Mouse (Mus musculus) activated CD4-positive, CD25-positive, alpha-beta regulatory T cell, adult 4 months (primary cell): Measurements from ENCODE around the gene Ush2a. TPM values are rescaled to one million over a fixed set of nuclear protein-coding genes. Genes with fewer than 3 reads are reported as not detected.

Experiments
- ATAC-seq: one replicate; pipeline ENCODE4 v1.8.0; 2017
- polyA plus RNA-seq, 2 experiments: library from polyadenylated mRNA; unstranded; fragments of 100-300 nt; shearing (Covaris generic); gene quantifications; one replicate each; pipeline ENCODE4 v1.2.1; 2017

Gene Ush2a
- polyA plus RNA-seq, 2 experiments from 2014 or later: 0.08 TPM; not detected in 1

DNA sequence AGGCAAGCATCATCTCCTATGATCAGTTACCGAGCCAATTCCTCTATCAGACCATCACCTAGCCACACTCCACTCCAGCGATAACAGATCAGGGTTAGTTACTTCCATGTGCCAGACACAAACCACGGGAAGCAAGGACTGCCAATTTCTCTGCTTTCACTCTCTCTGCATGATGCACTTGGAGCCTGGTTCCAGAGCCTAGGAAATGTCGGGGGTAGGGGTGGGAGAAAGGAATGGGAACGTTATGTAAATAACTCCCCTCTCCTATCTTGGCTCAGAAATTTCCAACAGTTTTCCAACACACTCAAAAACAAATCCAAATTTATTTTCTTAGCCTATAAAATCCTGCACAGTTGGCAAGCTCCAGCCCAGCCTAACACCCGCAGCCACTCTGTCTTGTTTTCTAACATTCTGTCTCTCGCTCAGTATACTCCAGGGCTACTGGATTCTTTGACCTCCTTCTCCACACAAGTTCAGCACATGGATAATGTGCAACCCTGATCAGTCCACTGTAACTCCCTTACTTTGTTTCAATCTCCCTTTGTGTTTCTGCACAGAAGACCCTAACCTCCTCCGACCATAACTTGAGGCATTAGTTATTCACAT, 515.8 kb downstream of the Ush2a start:
- no peak for ATAC-seq

DNA sequence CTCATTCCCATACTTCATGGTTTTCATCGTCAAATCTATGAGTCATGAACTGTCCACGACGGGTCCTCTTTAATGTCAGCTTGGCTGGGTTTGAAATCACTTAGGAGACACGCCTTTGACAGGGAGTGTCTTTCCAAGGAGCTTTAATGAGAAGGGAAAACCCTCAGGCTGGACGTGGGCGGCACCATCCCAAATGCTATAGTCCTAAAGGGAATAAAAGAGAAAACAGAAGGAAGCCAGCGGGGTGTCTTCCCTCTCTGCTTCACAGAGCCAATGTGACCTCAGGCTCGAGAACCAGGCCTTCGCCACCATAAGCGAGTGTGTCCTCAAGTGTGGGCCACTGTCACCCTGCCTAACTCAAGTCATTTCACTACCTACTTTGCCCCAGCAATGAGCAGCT, 523.2 kb downstream of the Ush2a start:
- ATAC-seq: no peak

DNA sequence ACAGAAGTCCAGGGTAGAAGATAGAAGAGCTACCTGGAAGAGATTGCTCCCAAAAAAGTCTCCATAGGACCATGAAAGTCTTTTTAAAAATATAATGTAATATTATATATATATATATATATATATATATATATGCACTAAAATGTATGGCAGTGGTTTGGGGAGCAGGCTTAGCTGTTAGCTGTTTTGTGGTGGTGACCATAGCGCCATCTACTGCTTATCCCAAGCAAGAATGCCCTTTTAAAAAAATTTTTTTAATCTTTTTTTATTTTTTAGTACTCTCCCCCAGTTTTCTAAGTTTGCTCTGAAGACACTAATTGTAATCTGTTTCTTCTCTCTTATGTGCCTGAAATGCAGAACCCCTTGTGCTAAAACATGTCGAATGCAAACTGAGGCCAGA, 543.2 kb downstream of the Ush2a start:
- ATAC-seq: no peak

DNA sequence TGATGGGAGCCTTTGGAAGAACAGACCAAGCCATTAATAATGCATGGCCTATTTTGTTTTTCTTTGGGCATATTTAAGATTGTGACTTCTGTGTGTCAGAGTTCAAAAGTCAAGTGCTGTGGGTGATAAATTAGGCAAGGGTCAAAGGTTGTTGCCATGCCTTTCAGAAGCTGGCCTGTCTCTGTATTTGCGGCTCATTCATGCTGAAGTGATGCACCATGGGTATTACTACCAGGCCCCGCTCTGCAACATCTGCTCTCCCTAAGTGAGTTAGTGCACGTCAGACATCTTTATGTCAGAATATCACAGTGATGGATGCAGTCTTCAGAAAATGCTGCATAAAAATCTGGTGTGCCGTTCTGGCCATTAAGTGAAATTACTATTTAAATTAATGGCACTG, 544.0 kb downstream of the Ush2a start:
- no peak for ATAC-seq

DNA sequence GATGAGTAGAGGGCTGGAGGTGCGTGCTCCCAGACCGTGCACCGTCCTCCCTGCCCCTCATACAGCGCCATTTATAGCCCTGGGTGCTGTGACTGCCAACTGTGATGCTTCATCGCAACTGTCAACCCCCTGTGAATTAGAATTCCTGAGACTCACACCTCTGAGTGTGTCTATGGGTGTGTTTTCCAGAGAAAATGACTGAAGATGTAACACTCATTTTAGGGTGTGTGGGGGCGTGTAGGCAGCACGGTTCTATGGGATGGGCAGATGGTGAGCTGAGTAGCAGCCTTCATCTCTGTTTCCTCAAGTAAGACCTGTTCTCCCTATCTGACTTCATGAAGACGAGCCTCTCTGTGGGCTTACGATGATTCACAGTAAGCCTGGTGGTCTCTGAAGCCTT, 548.8 kb downstream of the Ush2a start:
- ATAC-seq: no peak

DNA sequence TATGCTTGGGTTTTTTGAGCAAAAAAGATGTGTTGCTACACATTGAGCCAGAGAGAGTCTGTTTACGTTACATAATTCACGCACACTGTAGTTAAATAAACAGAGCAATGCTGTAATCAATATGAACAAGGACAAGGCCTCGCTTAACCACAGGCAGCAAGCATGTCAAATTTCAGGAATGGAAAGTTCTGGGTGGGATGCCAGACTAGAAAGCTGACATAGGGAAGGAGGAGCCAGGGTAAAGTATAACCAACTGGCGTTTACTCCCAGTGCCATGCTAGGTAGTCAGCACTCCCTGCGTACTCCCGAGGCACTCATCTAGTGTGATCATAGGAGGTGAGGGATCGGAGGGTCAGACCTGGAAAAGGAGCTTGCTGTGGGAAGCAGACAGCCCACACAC, 553.2 kb downstream of the Ush2a start:
- no peak for ATAC-seq

DNA sequence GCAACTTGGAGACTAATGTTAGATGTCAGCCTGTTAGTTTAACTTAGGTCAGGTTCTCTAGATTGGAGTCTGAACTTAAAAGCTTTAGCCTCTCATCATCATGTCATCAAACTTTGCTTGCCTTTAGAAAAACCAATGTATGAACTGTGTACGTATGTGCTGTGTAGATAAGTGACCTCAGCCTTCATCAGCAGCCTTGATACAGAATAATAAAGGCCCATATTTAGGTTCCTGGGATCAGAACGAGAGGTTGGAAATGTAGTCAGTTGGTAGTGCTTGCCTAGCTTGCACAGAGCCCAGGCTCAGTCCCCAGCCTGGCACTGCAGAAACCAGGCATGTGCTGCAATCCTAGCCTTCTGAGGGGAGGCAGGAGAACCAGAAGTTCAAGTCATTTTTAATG, 562.4 kb downstream of the Ush2a start:
- no peak for ATAC-seq

DNA sequence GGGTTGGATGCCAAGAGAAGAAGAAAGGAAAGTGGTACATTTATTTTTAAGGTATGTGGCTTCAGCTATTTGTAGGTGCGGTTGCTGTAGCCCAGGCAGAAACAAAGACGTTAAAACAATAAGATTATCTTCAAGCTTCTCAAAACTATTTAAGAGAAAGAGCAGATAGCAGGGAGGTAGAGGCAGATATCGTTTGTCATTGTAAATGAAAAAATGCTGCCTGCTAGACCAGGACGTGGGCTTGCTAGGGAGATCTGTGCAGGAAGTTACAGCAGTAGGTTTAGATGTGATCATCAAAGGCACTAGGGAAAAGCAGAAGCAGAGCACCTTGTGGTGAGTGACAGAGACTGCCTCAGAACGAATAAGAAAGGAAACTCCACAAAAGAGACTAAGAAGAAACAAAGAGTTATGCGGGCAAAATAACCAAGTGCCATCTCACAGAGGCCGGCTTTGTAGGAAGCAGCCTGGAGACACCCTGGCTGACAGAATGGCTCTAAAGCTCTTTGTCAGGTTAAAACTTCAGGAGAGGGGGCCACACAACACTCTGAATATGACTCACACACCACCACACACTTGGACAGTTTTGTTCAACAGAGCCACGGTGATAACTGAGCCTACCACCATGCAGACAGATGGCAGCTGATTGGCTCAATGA, 563.2 kb downstream of the Ush2a start:
- ATAC-seq: no peak

DNA sequence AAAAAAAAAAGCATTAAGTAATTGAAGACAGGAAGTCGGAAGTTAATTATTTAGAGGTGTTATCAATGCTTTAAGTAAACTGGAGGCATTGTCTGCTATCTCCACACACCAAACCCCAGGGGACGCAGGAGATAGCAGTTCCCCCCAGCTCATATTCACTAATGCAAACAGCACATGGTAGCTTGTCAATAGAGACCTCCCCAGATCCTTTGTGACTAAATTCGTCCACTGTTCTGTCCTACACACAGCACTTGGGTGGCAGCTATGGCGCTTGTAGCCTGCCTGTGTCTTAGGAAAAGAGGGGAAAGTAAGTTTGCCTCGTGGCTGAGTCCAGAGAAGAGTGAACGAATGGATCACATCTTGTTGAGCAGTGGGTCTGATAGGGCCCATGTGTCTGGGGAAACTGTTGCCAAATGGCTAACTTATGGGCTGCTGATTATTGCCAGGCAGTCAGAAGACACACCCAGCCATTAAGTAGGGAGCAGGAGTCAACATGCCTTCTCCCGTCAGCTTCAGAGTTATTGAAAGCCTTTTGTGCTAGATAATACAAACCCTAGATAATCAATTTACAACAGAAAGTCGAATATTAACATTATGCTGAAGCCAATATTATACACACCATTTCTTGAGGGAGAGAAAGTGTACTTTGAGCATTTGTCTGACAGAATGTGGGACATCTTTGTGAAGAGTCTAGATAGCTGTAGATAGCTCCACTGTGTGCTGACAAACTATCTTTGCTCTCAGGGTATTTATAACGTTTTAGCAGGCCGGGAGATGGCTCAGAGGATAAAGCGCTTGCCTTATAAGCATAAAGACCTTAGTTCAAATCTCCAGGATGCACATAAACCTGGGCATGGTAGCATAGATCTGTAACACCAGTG, 568.9 kb downstream of the Ush2a start:
- no peak for ATAC-seq

DNA sequence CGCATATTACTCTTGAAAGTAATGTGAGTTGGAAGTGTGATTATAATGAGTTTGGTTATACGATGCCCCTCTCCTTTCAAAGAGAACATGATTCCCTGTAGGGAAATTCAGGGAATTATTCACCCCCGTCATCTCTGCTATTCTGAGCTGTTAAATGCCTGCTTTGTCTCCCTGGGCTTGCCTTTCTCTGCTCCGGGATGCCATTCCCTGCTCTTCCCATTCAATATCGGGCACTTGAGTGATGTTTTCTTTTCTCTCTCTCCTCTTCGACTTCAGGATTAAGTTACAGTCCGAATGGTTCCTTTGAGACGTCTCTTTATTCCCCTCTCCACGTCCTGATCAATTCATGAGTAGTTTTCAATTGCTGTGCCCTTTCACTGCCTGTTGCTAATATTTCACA, 572.1 kb downstream of the Ush2a start:
- ATAC-seq: no peak

DNA sequence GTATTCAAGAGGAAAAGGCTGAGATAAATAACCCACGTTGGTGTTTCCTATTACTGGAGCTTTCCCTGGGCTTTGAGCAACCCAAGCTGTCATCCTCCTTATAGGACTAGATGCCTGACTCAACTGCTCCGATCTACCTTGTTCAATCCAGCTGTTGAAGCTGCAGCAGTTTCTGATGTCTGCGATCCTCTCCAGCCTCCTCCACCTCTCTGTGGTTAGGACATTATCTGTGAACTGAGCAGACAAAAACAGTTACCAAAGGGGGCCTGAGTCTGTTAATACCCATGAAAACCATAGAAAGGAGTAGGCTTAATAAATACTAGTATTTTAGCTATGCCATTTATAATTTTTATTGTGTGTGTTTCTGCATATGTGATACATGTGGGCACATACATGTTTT, 572.9 kb downstream of the Ush2a start:
- no peak for ATAC-seq

DNA sequence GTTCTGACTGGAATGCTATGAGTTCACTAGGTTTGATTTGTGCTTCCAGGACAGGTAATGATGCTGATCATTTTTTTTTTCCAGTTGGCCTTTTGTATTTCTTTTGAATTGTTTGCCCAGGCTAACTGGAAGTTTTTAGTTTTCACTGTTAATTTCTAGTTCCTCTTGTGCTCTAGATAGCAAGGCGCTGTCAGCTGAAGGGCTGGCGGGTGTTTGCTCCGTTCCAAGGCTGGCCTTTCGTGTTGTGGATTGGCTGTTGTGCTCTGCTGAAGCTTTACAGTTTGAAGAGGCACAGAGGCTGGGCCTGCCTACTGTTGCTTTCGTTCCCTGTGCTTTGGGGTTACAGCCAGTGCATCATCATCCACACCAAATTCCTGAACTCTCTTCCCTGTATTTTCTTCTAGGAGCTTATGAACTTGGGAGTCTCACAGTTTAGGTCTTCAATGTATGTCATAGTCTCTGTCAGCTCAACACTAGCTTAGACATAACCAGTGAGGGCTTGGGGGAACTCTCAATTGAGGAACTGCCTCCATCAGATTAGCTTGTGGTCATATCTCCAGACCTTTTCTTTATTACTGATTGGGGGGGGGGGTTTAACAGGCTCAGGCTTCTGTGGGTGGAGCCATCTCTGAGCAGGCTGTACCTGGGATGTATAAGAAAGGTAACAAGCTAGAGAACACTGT, 575.9 kb downstream of the Ush2a start:
- no peak for ATAC-seq

DNA sequence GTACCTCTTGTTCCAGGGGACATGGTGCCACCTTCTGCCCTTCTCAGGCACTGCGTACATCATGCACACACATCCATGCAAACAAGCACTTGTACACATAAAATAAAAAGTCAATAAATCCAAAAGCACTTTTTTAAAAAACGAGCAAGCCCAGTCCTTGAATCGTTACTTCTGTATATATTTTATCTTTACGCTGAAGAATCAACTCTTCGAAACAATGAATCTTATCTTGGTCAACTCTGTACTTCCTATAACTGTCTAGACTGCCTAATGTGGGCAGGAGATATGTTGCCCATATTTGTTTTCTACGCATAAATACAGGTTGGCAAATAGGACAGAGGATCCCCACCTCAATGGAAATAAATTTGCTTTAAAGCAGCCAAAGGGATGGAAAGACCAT, 585.4 kb downstream of the Ush2a start:
- no peak for ATAC-seq

DNA sequence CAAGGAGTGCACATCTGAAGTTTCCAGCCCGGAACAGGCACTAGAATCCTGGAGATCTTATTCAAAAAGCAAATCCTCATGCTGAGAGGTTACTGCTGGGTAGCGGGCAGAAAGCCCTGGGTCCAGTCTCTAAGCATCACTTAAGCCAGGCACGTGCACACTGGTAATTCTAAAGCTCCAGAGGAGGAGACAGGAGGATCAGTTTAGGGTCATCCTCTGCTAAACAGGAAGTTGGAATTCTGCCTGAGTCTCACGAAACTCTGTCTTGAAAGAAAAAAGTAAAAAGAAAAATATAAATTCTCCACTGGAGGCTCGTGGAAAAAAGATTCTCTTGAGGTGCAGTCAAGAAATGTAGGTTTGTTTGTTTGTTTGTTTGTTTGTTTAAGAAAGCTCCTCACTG, 591.0 kb downstream of the Ush2a start:
- no peak for ATAC-seq

DNA sequence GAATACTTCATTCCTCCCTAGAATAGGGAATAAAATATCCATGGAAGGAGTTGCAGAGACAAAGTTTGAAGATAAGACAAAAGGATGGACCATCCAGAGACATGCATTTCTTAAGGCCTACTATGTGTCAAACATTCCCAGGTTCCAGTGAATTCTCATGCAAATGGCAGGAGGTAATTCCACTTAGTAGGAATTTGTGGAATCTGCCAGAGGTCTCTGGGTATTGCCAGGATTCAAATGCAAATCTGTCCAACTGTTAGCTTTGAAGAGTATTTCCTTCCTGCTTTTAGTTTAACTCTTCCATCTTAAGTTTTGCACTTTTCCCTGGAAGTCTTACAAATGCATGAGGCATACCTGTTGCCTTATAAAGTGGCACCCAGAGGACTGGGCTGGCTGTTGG, 592.4 kb downstream of the Ush2a start:
- ATAC-seq: no peak

DNA sequence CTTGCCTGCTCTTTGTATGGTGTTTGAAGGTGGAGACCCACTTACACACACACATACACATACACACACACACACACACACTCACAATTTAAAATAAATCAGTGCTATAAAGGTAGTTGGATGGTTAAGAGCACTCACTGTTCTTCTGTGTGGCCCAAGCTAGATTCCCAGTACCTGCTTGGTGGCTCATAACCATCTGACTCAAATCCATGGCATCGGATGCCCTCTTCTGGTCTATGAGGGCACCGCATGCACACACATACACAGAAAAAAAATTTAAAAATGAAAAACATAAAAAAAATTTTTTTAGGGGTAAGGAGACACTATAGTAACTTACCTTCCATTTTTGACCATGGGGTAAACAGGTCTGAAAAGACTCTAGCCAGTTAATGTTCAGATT, 593.2 kb downstream of the Ush2a start:
- ATAC-seq: no peak

DNA sequence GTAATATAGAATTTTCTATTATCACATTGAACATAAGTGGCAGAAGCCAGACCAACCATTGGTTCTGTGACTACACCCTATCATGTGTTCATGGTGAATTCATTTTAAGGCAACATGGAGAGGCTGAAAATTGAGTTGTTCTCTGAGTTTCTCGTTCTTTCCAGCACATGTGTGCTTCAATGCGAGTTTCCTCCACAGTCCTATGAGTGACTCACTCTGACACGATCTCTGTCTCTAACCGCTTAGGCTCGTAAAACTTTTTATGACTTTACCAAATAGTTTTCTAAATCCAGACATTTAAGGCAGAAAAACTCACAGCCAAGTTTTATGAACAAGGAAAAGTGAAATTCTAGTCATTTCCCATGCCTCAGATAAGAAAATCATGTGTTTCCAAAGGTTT, 597.9 kb downstream of the Ush2a start:
- ATAC-seq: no peak

DNA sequence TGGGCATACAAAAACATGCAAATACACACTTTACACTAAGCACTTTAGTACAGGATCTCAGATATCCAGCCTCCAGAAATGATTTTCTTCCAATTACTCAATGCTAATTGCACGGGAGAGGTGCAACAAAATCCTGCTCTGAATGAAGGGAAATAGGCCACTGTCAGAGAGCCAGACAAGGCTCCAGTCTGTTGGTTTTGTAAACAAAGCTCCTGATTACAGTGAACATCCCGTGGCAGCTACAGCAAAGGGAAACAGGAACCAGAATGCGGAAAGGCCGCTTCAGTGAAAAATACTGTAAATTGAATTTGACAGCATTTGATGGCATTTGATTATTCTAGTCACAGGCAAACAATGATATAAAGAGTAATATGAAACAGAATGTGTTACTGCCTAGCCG, 604.1 kb downstream of the Ush2a start:
- no peak for ATAC-seq

DNA sequence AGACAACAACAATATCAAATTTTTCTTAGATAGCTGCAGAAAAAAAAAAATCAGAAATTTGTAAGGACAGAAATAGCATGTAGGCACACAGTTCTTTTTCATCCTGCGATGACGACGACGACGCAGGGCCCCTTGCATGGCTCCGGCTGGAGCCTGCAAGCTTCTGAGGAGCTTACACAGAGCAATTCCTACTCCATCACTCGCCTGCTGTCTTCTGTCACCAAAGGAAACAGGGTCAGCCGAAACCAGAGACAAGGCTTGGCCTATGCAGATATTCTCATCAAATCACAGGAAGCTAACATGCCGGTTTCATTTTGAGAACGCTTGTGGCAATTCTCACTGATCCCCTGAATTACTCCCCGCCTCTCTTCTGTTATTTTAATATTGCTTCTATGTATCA, 604.7 kb downstream of the Ush2a start:
- no peak for ATAC-seq

DNA sequence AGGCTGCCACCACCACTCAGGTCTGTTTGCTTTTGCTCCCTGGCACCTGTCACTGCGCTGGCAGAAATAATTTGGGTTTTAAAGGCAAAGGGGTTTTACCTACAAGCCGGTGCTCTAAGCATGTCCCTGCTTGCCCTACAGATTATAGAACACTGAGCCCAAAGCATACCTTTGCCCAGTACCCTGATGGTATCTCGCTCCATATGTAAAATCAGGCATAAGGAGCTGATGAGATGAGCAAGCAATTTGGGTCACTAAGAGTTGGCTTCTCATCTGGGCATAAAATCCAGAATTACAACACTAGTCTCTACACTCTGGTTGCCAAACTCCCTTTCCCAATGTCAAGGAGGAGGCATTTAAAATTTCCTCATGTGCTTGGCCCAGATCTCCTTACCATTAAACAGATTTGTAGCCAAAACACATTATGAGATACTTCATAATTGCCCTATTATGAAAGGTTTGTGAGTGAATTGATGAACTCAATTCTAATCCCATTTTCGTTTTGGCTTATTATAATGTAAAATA, 616.8 kb downstream of the Ush2a start:
- no peak for ATAC-seq

DNA sequence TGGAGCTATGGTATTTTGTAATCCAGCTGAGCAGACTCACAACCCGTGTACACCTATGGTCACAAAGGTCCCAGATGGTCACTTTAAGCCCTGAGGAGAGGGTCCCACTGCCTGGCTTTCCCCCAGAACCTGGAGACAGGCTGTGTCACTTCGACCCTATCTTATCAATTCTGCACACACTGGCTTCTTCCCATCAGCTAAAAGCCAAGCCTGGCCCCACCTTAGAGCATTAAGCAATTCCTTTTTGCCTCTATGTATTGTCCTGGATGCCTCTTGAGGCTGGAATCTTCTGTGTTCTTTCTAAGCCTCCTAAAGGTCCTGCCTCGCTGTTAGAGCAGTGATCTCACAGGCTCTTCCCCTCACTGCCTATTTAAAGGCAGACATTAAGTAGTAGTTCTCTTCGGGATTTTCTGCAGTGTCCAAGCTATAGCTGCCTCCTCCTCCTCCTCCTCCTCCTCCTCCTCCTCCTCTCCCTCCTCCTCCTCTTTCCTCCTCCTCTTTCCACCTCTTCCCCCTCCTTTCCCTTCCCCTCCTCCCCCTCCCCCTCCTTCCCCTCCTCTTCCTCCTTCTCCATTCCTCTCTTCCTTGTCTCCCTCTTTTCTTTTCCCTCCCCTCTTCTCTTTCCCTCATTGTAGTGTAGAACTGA, 635.2 kb downstream of the Ush2a start:
- ATAC-seq: no peak

DNA sequence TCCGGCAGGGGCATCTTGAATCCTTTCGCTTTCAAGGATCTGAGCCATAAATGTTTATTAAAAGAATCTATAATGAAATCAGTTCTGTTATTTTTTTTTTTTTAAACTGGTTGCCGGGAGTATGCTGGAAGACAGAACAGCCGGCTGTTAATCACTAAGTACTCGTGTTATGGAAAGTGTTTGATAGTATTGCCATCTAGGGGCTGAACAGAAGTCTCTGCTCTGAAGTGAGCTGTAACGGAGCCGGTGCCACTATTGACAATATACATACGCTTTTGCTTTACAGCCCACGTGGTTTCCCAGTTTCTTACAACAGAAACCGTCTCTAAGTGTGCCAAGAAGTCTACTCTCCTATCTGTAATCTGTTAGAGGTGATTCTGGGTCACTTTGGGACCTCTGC, 642.3 kb downstream of the Ush2a start:
- no peak for ATAC-seq

DNA sequence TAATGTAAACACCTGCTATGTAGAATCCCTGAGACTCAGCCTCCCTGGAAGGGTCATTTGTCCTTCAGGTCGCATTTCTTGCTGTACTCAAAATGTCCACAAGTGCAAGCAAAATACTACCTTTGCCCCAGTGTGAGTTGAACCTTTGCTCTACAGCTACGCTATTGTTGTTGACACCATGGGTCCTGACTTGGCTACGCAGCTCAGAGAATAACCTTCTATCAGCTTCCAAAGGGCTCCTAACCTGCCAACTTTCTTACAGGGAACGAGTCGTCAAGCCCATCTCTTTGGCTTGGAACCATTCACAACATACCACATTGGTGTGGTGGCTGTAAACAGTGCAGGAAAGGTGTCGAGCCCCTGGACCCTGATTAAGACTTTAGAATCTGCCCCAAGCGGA, 644.4 kb downstream of the Ush2a start:
- ATAC-seq: no peak
